Mouse (Mus musculus): Measurements from ENCODE around the gene Cnn2. TPM values are rescaled to one million over a fixed set of nuclear protein-coding genes. Genes with fewer than 3 reads are reported as not detected.
A peak's percentile ranks its signal among the peaks of the same experiment; 100 is the strongest.

Cnn2 gene
- polyA plus RNA-seq, 1 experiment from 2014 or later = 160 TPM

DNA sequence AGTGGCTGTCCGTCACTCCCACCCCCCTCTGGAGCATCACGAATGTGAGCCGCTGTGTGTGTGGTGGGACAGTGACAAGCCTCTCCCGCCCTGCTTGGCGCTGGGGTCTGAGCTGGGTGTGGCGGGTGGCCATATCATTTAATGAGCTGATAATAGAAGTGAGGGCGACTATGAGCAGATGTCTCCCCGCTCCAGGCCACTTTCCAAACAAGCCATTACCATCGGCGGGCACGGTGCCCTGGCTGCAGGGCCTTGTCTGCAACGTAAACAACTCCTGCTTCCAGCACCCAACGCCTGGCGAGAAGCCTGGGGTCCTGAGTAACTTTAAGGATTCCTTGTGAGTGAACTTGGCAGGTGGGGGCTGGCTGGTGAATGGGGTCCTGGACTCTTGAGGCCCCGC lies 9.4 kb downstream of the Cnn2 start:
- ATAC-seq (replicated peaks; ENCODE audit: low FRiP score) = peak; percentile 34; the same call in 1 of the 2 replicates
- no peak overlapping the region for H3K27ac ChIP-seq (ENCODE audit: low read depth, low read length)
- peak overlapping the region; percentile 42 for H3K4me3 ChIP-seq (ENCODE audit: low read depth, low read length)
- H3K9ac ChIP-seq (ENCODE audit: low read length) = peak overlapping the region; percentile 49
- WGBS = 5% methylated on average over 15 of the region's 15 CpGs
- H3K4me1 ChIP-seq (replicated peaks; ENCODE audit: control insufficient read depth, insufficient read depth, low read length) = peaks cover 7% of the 10 kb centered on the region; the same call in 1 of the 2 replicates
- H3K36me3 ChIP-seq (ENCODE audit: control insufficient read depth, insufficient read depth, low read length) = no peaks in the 10 kb centered on the region
- no peaks in the 10 kb centered on the region for H3K9me3 ChIP-seq (ENCODE audit: control insufficient read depth, low read length)
- H3K4me2 ChIP-seq (ENCODE audit: low read depth, low read length, severe bottlenecking) = peak overlapping the region; percentile 67
- peaks cover 10% of the 10 kb centered on the region for H3K27me3 ChIP-seq (ENCODE audit: control insufficient read depth, insufficient read depth, low read length)
- DNase-seq (ENCODE audit: low spot score) = no peak

DNA sequence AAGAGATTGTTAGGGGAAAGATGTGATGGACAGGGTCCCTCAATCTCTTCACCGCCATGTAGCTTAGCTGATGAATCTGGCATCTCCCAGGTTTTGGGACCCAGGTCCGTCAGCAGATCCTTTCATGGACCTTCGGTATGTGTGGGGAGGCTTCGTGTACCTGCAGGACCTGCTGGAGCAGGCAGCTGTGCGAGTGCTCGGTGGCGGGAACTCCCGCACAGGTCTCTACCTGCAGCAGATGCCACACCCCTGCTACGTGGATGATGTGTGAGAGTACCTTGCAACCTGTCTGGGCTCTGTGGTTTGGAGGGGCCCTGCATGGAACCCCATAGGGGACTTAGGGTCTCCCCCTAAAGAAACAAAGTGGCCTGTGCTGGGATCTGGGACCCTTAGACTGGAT lies 13.6 kb downstream of the Cnn2 start:
- no peak overlapping the region for H3K4me3 ChIP-seq (ENCODE audit: low read depth, low read length)
- no peaks in the 10 kb centered on the region for H3K9me3 ChIP-seq (ENCODE audit: control insufficient read depth, low read length)
- H3K27ac ChIP-seq (ENCODE audit: low read depth, low read length) = no peak overlapping the region
- DNase-seq (ENCODE audit: low spot score) (no peak), ATAC-seq (replicated peaks; ENCODE audit: low FRiP score) (no peak)
- H3K27me3 ChIP-seq (ENCODE audit: control insufficient read depth, insufficient read depth, low read length) = peaks cover 14% of the 10 kb centered on the region
- 82% methylated on average over 9 of the region's 9 CpGs for WGBS
- peaks cover 7% of the 10 kb centered on the region; the same call in 1 of the 2 replicates for H3K4me1 ChIP-seq (replicated peaks; ENCODE audit: control insufficient read depth, insufficient read depth, low read length)
- H3K4me2 ChIP-seq (ENCODE audit: low read depth, low read length, severe bottlenecking) = no peak overlapping the region
- no peak overlapping the region for H3K9ac ChIP-seq (ENCODE audit: low read length)
- no peaks in the 10 kb centered on the region for H3K36me3 ChIP-seq (ENCODE audit: control insufficient read depth, insufficient read depth, low read length)

DNA sequence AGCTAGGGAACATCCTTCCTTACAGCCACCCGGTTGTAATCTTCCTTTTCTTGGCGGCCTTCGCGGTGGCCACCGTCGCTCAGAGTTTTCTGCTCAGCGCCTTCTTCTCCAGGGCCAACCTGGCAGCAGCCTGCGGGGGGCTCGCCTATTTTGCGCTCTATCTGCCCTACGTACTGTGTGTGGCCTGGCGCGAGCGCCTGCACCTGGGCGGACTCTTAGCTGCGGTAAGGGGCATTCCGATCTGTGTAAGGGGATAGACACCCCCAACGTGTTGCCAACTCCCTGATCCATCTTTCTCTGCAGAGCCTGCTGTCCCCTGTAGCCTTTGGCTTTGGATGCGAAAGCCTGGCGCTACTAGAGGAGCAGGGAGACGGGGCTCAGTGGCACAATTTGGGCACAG lies 14.4 kb downstream of the Cnn2 start:
- no peak for ATAC-seq (replicated peaks; ENCODE audit: low FRiP score)
- no peak overlapping the region for H3K4me3 ChIP-seq (ENCODE audit: low read depth, low read length)

DNA sequence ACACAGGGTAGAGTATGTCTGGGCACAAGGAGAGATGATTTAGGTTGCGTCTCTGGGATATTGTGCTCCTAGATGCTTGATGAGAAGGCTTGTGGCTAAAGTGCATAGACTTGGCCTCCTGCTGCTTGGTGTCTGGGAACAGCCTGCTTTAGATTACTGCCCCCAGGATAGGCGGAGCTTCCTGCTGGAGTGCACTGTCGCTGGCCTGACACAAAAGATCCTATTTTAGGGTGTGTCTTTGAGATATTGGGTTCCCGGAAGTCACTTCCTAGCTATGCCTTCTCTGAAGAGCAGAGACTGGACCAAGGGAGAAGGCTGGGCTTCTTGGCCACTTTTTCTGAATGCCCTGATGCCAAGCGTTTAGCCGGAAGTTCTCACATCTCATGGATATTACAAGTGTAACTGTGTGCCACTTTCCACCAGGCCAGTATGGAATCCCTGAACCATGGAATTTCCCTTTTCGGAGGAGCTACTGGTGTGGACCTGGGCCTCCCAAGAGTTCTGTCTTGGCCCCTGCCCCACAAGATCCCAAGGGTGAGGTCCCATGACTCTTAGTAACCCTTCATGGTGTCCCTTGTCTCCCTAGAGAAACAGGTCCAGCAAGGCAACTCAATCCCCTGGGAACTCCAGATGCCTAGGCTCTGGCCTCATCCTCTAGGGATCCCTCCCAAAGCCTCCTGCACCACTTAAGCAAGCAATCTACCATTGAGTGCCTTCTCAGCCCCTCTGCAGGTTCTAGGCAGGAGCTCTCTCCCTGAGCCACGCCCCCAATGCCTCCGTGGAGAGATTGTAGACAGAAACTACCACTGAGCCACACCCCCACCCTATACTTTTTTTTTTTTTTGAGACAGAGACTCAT lies 15.2 kb downstream of the Cnn2 start:
- H3K9me3 ChIP-seq (ENCODE audit: control insufficient read depth, low read length) = no peaks in the 10 kb centered on the region
- ATAC-seq (replicated peaks; ENCODE audit: low FRiP score) (no peak), DNase-seq (ENCODE audit: low spot score) (no peak)
- H3K4me1 ChIP-seq (replicated peaks; ENCODE audit: control insufficient read depth, insufficient read depth, low read length) = no peaks in the 10 kb centered on the region
- 59% methylated on average over 9 of the region's 9 CpGs for WGBS
- no peak overlapping the region for H3K27ac ChIP-seq (ENCODE audit: low read depth, low read length)
- no peak overlapping the region for H3K9ac ChIP-seq (ENCODE audit: low read length)
- no peak overlapping the region for H3K4me3 ChIP-seq (ENCODE audit: low read depth, low read length)
- peaks cover 12% of the 10 kb centered on the region for H3K27me3 ChIP-seq (ENCODE audit: control insufficient read depth, insufficient read depth, low read length)
- no peaks in the 10 kb centered on the region for H3K36me3 ChIP-seq (ENCODE audit: control insufficient read depth, insufficient read depth, low read length)
- H3K4me2 ChIP-seq (ENCODE audit: low read depth, low read length, severe bottlenecking) = no peak overlapping the region

More for the DNA sequence above, 14.4 kb downstream of the Cnn2 start:
- Histone ChIP-seq H3K4me1 (replicated peaks; ENCODE audit: control insufficient read depth, insufficient read depth, low read length) (peaks cover 1% of the 10 kb centered on the region; the same call in 1 of the 2 replicates), H3K9ac (ENCODE audit: low read length) (no peak overlapping the region), H3K27ac (ENCODE audit: low read depth, low read length) (no peak overlapping the region), H3K27me3 (ENCODE audit: control insufficient read depth, insufficient read depth, low read length) (peaks cover 12% of the 10 kb centered on the region), H3K4me2 (ENCODE audit: low read depth, low read length, severe bottlenecking) (no peak overlapping the region), H3K9me3 (ENCODE audit: control insufficient read depth, low read length) (no peaks in the 10 kb centered on the region), H3K36me3 (ENCODE audit: control insufficient read depth, insufficient read depth, low read length) (no peaks in the 10 kb centered on the region)
- 18% methylated on average over 21 of the region's 21 CpGs for WGBS
- no peak for DNase-seq (ENCODE audit: low spot score)

DNA sequence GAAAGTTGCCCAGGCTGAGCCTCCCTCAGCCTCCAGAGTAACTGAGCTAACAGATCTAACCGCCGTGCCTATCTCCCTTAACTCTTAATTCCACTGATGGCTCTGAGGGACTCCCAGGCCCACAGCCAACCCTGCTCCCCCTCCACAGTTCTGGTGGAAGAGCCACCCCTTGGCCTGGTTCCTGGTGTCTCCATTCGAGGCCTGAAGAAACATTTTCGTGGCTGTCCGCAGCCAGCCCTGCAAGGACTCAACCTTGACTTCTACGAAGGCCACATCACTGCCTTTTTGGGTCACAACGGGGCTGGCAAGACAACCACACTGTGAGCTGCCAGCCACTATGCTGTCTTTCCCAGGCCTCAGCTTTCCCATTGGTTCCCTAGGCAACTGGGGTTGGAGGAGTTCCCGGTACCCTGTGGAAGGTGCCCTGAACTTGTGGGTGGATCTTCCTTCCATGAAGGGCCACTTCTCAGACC lies 15.9 kb downstream of the Cnn2 start:
- no peak for DNase-seq (ENCODE audit: low spot score)
- Histone ChIP-seq H3K36me3 (ENCODE audit: control insufficient read depth, insufficient read depth, low read length) (no peaks in the 10 kb centered on the region), H3K27ac (ENCODE audit: low read depth, low read length) (no peak overlapping the region), H3K4me1 (replicated peaks; ENCODE audit: control insufficient read depth, insufficient read depth, low read length) (no peaks in the 10 kb centered on the region), H3K9ac (ENCODE audit: low read length) (no peak overlapping the region), H3K4me3 (ENCODE audit: low read depth, low read length) (no peak overlapping the region), H3K27me3 (ENCODE audit: control insufficient read depth, insufficient read depth, low read length) (peaks cover 12% of the 10 kb centered on the region; the same call in 1 of the 2 replicates), H3K9me3 (ENCODE audit: control insufficient read depth, low read length) (no peaks in the 10 kb centered on the region), H3K4me2 (ENCODE audit: low read depth, low read length, severe bottlenecking) (no peak overlapping the region)
- no peak for ATAC-seq (replicated peaks; ENCODE audit: low FRiP score)
- WGBS = 92% methylated on average over 8 of the region's 8 CpGs

DNA sequence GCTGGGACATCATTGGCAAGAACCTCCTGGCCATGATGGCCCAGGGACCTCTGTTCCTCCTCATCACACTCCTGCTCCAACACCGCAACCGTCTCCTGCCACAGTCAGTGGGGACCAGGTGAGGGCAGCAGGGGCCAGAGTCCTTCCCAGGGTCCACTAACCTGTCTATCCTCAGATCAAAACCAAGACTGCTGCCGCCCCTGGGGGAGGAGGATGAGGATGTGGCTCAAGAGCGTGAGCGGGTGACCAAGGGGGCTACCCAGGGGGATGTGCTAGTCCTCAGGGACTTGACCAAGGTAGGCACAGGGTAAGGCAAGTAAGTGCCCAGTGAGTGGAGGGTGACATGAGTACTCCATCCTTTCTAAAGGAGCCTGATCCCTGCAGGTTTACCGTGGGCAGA lies 23.4 kb downstream of the Cnn2 start:
- Histone ChIP-seq H3K4me3 (ENCODE audit: low read depth, low read length) (no peak overlapping the region), H3K27me3 (ENCODE audit: control insufficient read depth, insufficient read depth, low read length) (peaks cover 31% of the 10 kb centered on the region), H3K4me1 (replicated peaks; ENCODE audit: control insufficient read depth, insufficient read depth, low read length) (no peaks in the 10 kb centered on the region), H3K9ac (ENCODE audit: low read length) (no peak overlapping the region), H3K9me3 (ENCODE audit: control insufficient read depth, low read length) (peaks cover 8% of the 10 kb centered on the region; the same call in 1 of the 2 replicates), H3K36me3 (ENCODE audit: control insufficient read depth, insufficient read depth, low read length) (no peaks in the 10 kb centered on the region), H3K27ac (ENCODE audit: low read depth, low read length) (no peak overlapping the region), H3K4me2 (ENCODE audit: low read depth, low read length, severe bottlenecking) (no peak overlapping the region)
- DNase-seq (ENCODE audit: low spot score) (no peak), ATAC-seq (replicated peaks; ENCODE audit: low FRiP score) (no peak)
- WGBS = 85% methylated on average over 6 of the region's 6 CpGs

DNA sequence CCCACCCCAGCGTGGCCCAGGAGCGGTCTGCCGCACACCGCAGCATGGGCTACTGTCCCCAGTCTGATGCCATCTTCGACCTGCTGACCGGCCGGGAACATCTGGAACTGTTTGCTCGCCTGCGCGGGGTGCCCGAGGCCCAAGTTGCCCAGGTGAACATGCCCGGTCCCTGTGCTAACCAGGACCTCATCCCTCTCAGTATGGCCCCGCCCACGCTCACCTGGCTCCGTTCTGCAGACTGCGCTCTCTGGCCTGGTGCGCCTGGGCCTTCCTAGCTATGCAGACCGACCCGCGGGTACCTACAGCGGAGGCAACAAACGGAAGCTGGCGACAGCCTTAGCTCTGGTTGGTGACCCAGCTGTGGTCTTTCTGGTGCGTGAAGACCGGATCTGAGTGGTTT lies 25.2 kb downstream of the Cnn2 start:
- H3K4me2 ChIP-seq (ENCODE audit: low read depth, low read length, severe bottlenecking) = no peak overlapping the region
- WGBS = 25% methylated on average over 25 of the region's 25 CpGs
- H3K4me1 ChIP-seq (replicated peaks; ENCODE audit: control insufficient read depth, insufficient read depth, low read length) = no peaks in the 10 kb centered on the region
- ATAC-seq (replicated peaks; ENCODE audit: low FRiP score) (no peak), DNase-seq (ENCODE audit: low spot score) (no peak)
- H3K27me3 ChIP-seq (ENCODE audit: control insufficient read depth, insufficient read depth, low read length) = peaks cover 31% of the 10 kb centered on the region
- no peak overlapping the region for H3K9ac ChIP-seq (ENCODE audit: low read length)
- H3K36me3 ChIP-seq (ENCODE audit: control insufficient read depth, insufficient read depth, low read length) = no peaks in the 10 kb centered on the region
- H3K4me3 ChIP-seq (ENCODE audit: low read depth, low read length) = no peak overlapping the region
- no peak overlapping the region for H3K27ac ChIP-seq (ENCODE audit: low read depth, low read length)
- peaks cover 8% of the 10 kb centered on the region; the same call in 1 of the 2 replicates for H3K9me3 ChIP-seq (ENCODE audit: control insufficient read depth, low read length)

DNA sequence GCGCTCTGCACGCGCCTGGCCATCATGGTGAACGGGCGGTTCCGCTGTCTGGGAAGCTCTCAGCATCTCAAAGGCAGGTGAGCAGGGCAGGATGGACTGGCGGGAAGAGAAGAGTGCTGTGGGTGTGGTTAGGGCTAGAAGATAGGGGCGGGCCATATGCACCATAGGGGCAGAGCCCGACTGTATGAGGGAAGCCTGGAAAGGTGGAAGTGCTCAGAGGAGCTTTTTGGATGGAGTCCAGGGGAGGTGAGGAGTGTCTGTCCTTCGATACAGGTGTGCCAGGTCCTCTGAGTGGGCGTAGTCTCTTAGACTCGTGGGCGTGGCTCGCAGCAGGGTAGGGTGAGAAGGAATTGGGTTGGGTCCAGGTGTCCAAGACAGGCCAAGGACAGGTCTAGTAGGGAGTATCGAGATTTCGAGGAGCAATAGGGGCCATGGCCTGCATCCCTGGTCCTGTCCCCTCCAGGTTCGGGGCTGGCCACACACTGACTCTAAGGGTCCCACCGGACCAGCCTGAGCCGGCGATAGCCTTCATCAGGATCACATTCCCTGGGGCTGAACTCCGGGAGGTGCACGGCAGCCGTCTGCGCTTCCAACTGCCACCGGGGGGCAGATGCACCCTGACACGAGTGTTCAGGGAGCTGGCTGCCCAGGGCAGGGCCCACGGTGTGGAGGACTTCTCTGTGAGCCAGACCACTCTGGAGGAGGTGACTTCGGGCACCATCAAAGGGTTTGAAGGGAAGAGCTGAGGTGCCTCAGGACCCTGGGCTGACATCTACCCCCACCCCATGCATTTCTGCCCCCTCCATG lies 26.3 kb downstream of the Cnn2 start:
- Histone ChIP-seq H3K4me1 (replicated peaks; ENCODE audit: control insufficient read depth, insufficient read depth, low read length) (peaks cover 2% of the 10 kb centered on the region; the same call in 1 of the 2 replicates), H3K36me3 (ENCODE audit: control insufficient read depth, insufficient read depth, low read length) (no peaks in the 10 kb centered on the region), H3K27me3 (ENCODE audit: control insufficient read depth, insufficient read depth, low read length) (peaks cover 33% of the 10 kb centered on the region), H3K27ac (ENCODE audit: low read depth, low read length) (no peak overlapping the region), H3K4me3 (ENCODE audit: low read depth, low read length) (no peak overlapping the region), H3K9ac (ENCODE audit: low read length) (no peak overlapping the region), H3K9me3 (ENCODE audit: control insufficient read depth, low read length) (peaks cover 8% of the 10 kb centered on the region; the same call in 1 of the 2 replicates), H3K4me2 (ENCODE audit: low read depth, low read length, severe bottlenecking) (no peak overlapping the region)
- DNase-seq (ENCODE audit: low spot score) = no peak
- ATAC-seq (replicated peaks; ENCODE audit: low FRiP score) = no peak
- WGBS = 24% methylated on average over 28 of the region's 28 CpGs
